Mouse (Mus musculus) c-Kit-positive CD71-positive TER-119-negative erythroid progenitor cells, embryonic 14.5 days (primary cell): ENCODE results near the gene Ttc19.
A peak's percentile ranks its signal among the peaks of the same experiment; 100 is the strongest.

Experiments used
- DNase-seq: peaks from one replicate; pipeline ENCODE4 v3.0.0-alpha.2; 2013; ENCODE audit warnings: low read depth

The Ttc19 gene

GRCm38 (mm10) chr11:62280675-62281600 is at the start of gene Ttc19, which contains the start of gene Zswim7:
Gene Ttc19, plus strand, starts transcription at chr11:62281473.
Gene Zswim7, minus strand, starts transcription at chr11:62281375.
- DNase-seq = peak; percentile 83

DNA sequence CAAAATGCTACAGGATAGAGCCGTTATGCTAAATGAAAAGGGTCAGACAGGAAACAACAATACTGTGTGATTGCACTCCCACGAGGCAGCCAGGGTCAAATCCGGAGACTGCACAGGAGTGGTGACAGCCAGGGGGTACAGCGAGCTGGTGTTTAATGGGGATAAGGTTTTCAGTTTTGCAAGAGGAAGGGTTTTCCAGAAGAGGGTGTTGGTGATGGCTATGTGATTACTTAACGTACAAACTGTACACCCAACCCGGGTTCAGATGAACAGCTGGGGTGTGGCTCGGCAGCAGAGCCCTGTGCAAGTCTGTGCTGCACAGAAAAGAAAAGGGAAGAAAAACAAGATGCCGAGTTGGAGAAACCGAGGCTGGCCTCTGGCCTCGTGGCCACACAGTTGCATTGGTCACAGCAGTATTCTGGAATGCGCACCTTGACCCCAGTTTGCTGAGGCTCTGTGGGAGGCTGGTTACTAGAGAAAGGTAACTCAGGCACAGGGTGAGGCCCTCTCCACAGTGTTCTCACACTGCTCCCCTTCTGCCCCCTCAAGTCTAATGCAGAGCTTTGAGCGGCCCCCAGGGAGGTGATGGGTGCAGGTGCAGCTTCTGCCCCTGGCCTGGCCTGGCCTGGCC is 40.5 kb upstream of the Ttc19 start:
- no peak for DNase-seq

DNA sequence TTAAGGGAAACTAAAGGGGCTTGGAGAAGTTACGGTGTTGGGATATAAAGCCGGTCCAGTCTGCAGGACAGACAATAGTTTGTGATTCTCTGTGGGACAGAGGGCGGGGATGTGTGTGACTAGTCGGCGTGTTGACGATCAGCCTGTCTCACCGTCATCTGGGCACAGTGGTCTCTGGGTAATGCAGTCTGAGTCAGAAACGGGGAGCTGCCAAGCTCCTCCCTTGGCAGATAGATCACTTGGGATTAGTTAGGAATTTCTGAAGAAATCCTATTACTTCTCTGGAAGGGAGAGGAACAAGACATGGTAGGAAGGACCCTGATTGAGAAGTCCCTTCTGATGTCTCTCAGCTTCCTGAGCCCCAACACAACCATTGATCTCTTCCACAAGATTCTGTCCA is 37.4 kb upstream of the Ttc19 start:
- DNase-seq = no peak

DNA sequence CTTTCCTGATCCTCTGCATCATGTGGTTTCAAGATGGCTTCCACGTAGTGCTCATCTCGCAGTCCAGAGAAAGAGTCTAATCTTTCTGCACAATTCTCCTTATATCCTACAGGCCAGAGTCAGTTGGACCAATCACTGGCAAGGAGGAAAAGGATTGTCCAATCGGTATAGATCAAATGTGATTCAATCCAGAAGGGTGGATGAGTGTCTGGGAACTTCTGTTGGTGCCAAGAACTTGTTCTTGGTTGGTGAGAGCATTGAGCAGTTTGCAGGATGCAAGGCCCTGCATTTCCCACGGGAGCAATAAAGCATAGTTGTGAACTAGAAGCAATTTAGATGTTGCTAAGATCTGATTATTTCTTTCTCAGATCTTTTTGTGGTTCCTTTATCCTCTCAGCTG is 36.8 kb upstream of the Ttc19 start:
- DNase-seq = no peak

GRCm38 (mm10) chr11:62247759-62248400 is 33.4 kb upstream of the Ttc19 start:
- DNase-seq = no peak

- peak; percentile 36 for DNase-seq
Measured at GRCm38 (mm10) chr11:62248401-62249244, 32.6 kb upstream of the Ttc19 start, which contains the start of gene Adora2b. Gene Adora2b, plus strand, starts transcription at chr11:62248984.

GRCm38 (mm10) chr11:62249266-62250037 is 31.8 kb upstream of the Ttc19 start:
- DNase-seq = no peak

DNA sequence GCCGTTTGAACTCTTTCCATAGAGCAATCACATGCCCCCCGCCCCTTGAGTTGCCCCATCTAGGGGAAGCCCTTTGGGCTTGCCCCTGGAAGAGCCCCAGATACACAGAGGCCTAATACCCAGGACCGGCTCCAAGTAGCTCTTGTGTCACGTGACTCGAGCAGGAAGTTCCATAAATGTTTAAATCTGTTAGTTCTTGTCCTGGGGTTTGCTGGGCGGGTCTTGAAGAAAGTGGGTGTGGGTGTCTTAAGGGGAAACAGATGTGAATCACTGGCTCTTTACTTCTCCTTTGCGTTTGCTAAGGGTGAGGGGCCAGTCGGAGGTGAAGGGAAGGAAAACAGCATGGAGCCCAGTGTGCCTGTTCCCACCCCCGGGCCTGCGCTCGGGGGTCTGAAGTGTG is 30.2 kb upstream of the Ttc19 start:
- no peak for DNase-seq

- DNase-seq = no peak
Measured at GRCm38 (mm10) chr11:62253380-62253779, 27.9 kb upstream of the Ttc19 start.

DNA sequence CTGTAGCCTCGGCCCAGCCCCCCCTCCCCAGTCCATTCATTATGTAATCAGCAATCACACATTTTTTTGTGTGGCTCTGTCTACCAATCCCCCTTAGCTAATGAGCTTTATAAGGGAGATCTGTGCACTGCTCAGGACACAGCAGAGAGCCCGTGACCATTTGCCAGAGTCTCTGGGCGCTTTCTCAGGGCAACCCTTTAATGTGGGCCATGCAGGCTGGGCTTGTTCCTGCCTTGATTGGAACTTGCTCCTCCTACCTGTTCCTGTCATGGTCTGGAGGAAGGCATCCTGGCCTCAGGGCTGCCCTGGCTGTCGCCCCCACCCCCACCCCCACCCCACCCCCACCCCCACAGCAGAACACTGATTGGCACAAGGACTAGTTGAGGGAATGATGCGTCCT is 22.1 kb upstream of the Ttc19 start:
- DNase-seq = no peak

DNA sequence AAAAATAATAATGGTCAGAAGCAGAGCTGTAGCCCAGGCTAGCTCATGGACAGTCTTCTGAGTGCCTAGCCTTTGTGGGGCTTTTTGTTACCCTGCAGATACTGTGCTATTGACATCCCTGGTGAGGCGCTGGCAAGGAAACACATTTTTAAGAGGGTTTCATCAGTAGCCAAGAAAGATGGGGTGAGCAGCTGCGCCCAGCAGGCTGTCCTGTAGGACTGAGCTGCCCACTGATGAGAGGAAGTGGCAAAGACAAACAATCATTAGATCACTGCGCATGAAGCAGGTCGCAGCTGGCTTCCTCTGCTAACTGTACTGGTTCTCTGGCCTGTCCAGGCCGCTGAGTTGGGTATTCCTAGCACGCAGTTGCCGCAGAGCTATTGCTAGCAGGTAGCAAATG is 17.7 kb upstream of the Ttc19 start:
- DNase-seq = no peak

GRCm38 (mm10) chr11:62264018-62264417 is 17.3 kb upstream of the Ttc19 start:
- no peak for DNase-seq

GRCm38 (mm10) chr11:62265642-62266041 is 15.6 kb upstream of the Ttc19 start:
- no peak for DNase-seq

DNA sequence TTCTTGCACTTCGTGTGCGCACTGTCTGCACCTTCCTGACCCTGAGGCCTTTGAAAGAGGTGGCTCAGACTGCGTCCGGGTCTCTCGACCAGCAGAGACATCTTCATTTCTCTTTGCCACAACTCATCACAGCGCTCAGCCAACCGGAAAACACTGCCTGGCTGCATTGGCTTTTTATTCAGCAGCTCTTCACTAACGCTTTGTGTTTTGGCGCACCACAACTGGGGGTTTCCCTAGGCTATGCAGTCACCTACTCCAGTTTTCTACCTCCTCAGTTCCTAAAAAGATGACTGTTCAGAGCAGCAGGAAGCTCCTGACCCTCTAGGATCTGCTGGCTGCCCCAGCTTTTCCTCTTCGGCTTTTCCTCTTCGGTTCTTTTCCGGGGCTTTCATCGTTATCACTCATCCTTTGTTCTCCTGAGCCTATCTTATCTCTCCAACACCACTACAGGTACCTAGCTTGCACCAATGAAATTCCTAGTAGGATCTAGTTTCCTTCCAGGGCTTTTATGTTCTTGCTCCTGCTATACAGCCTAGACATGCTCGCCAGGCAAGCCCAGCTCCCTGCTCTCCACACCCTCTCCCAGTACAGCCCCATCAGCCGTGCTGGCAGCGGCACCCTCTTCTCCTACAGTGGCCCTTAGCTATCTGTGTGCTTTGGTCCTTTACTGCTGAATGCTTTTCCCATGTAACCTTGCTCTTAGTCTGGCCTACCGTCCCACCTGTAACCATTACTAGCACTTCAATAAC is 14.6 kb upstream of the Ttc19 start:
- DNase-seq = no peak

GRCm38 (mm10) chr11:62268381-62268780 is 12.9 kb upstream of the Ttc19 start:
- no peak for DNase-seq

- DNase-seq = no peak
Measured at GRCm38 (mm10) chr11:62269097-62269496, 12.2 kb upstream of the Ttc19 start.

DNA sequence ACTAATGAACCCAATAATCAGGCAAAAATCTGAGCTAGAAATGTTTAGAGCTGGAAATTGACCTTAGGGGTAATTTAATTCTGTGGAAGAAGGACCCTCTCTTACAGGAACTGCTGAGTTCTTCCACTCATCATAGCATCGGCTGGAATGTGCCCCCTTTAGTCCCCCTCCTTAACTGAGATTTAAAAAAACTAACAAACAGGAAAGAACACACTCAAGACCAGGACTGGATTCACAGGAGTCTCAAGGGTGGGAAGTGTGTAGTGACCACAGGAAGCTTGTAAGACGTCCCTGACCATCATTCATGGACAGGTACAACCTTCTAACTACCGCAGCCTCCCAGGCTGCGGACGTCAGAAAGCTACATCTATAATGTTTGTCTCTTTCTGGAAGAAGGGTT is 10.4 kb upstream of the Ttc19 start:
- no peak for DNase-seq

- DNase-seq = no peak
Measured at GRCm38 (mm10) chr11:62277086-62277485, 4.2 kb upstream of the Ttc19 start.

- peak; percentile 87 for DNase-seq
Measured at GRCm38 (mm10) chr11:62278027-62278426, 3.2 kb upstream of the Ttc19 start.

DNA sequence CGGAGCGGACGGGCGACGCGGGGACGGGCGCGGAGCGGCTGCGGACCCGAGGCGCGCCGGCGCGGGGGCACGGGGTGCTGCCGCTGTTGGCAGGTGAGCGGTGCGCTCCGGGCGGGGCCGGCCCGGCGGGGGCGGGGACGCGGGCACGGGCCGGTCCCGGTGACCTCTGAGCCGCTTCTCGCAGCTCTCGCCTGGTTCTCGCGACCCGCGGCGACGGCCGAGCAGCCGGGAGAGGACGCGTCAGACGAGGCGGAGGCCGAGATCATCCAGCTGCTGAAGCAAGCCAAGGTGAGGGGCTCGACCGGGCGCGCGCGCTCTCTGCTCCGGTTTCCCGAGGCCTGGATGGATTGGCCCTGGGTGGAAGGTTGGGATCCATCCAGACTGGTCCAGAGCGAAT is 326 bp downstream of the Ttc19 start:
- DNase-seq = peak; percentile 16
